ENCODE assay signal across 12 mouse cellular contexts in genomic region chr13:58124989-58125388, GRCm38 (mm10). TPM values are rescaled to one million over a fixed set of nuclear protein-coding genes. Genes with fewer than 3 reads are reported as not detected.
DNase-seq lines count a peak whose midpoint lies in the region; ATAC-seq and TF ChIP-seq lines count a peak whose summit lies in the region.
"Had no signal": no experiment of that assay in that cellular context is flagged by ENCODE, and none has a peak within 500 bp of the region (broad histone marks: within the 10 kb centered on the region; RNA-seq: fewer than 3 reads in every experiment).

No protein-coding gene starts in this region.

- no peak overlapping the region for H3K4me3 ChIP-seq in heart, embryonic 13.5 days
- H3K4me3 ChIP-seq in liver, embryonic 14.5 days (ENCODE audit: insufficient read depth in 1 of 2, low read depth in 2 of 2, low read length in 2 of 2), result no peak overlapping the region
- peak overlapping the region; percentile 99; the same call in 1 of the 2 replicates for H3K4me3 ChIP-seq in forebrain, embryonic 12.5 days (replicated peaks)
- 0 out of 2 replicates have a peak overlapping the region, but pooled peaks have one; percentile 3 for H3K4me3 ChIP-seq in midbrain, embryonic 14.5 days (replicated peaks; ENCODE audit: low read depth, low read length)
- H3K4me3 ChIP-seq: heart, adult 2 months had no signal

- no peak overlapping the region for H3K9ac ChIP-seq in heart, embryonic 13.5 days
- H3K9ac ChIP-seq in liver, embryonic 14.5 days (replicated peaks), result no peak overlapping the region
- H3K9ac ChIP-seq in forebrain, embryonic 12.5 days, result no peak overlapping the region; the same call in 1 of the 2 replicates
- H3K9ac ChIP-seq in midbrain, embryonic 14.5 days (replicated peaks; ENCODE audit: low read length), result no peak overlapping the region

- no peak for ATAC-seq in heart, embryonic 13.5 days (ENCODE audit: extremely low read depth, insufficient number of reproducible peaks, low FRiP score, low TSS enrichment)
- no peak for ATAC-seq in liver, embryonic 14.5 days (ENCODE audit: insufficient read depth)
- ATAC-seq in forebrain, embryonic 12.5 days (ENCODE audit: low FRiP score), result no peak
- no peak for ATAC-seq in midbrain, embryonic 14.5 days (ENCODE audit: low FRiP score, low TSS enrichment)
- ATAC-seq in erythroid progenitor cell, adult 5-6 weeks (replicated peaks; ENCODE audit: low FRiP score, poor library complexity, severe bottlenecking), result no peak

- DNase-seq in heart, postnatal 36 days, result no peak
- DNase-seq in liver, embryonic 14.5 days (ENCODE audit: low read depth in 3 of 3, low spot score in 3 of 3), result no peak
- no peak for DNase-seq in liver
- DNase-seq in midbrain, embryonic 14.5 days, result no peak
- DNase-seq in gastrocnemius, postnatal 25 days, result no peak
- DNase-seq: cerebellum, adult 9-11 months; heart, adult 2 months; right cerebral cortex, postnatal 14 days; thymus, postnatal 14 days had no signal

- H3K36me3 ChIP-seq in heart, embryonic 13.5 days, result peaks cover 15% of the 10 kb centered on the region
- peaks cover 9% of the 10 kb centered on the region for H3K36me3 ChIP-seq in liver, embryonic 14.5 days (replicated peaks; ENCODE audit: control insufficient read depth, insufficient read depth, low read depth)
- H3K36me3 ChIP-seq in forebrain, embryonic 12.5 days (replicated peaks), result peaks cover 8% of the 10 kb centered on the region
- H3K36me3 ChIP-seq in midbrain, embryonic 14.5 days (ENCODE audit: control insufficient read depth, insufficient read depth, low read length), result peaks cover 10% of the 10 kb centered on the region; the same call in 1 of the 2 replicates

- intact Hi-C loops in heart, postnatal 36 days (cut with DNase I), result loop anchor here (5.0 kb wide), 1 partner anchor 277 kb away; the partner anchor contains the start of genes Hnrnpk and Rmi1

- no peak overlapping the region for H3K27ac ChIP-seq in heart, embryonic 13.5 days (replicated peaks)
- H3K27ac ChIP-seq in liver, embryonic 14.5 days, result no peak overlapping the region
- no peak overlapping the region for H3K27ac ChIP-seq in forebrain, embryonic 12.5 days
- no peak overlapping the region for H3K27ac ChIP-seq in midbrain, embryonic 14.5 days (replicated peaks; ENCODE audit: low read depth, low read length)
- H3K27ac ChIP-seq: heart, adult 2 months had no signal

- H3K27me3 ChIP-seq in heart, embryonic 13.5 days (replicated peaks), result no peaks in the 10 kb centered on the region
- H3K27me3 ChIP-seq in liver, embryonic 14.5 days (ENCODE audit: control insufficient read depth, insufficient read depth, low read length), result no peaks in the 10 kb centered on the region
- no peaks in the 10 kb centered on the region for H3K27me3 ChIP-seq in forebrain, embryonic 12.5 days
- no peaks in the 10 kb centered on the region for H3K27me3 ChIP-seq in midbrain, embryonic 14.5 days (ENCODE audit: control insufficient read depth, insufficient read depth, low read length)

- WGBS in heart, embryonic 13.5 days, result 67% methylated on average over 2 of the region's 2 CpGs
- 47% methylated on average over 2 of the region's 2 CpGs for WGBS in liver, embryonic 14.5 days (ENCODE audit: insufficient replicate concordance)
- 76% methylated on average over 2 of the region's 2 CpGs for WGBS in forebrain, embryonic 12.5 days
- WGBS in midbrain, embryonic 14.5 days, result 61% methylated on average over 2 of the region's 2 CpGs

- no peaks in the 10 kb centered on the region for H3K9me3 ChIP-seq in heart, embryonic 13.5 days
- H3K9me3 ChIP-seq in liver, embryonic 14.5 days (ENCODE audit: control insufficient read depth, low read length), result no peaks in the 10 kb centered on the region
- H3K9me3 ChIP-seq in forebrain, embryonic 12.5 days, result no peaks in the 10 kb centered on the region
- no peaks in the 10 kb centered on the region for H3K9me3 ChIP-seq in midbrain, embryonic 14.5 days (ENCODE audit: control insufficient read depth, low read length)

- TF ChIP-seq EP300 in liver, embryonic 14.5 days (IDR thresholded peaks at IDR 0.05; ENCODE audit: low read depth), result no peak

- no peak for TF ChIP-seq CTCF in liver, embryonic 14.5 days (IDR thresholded peaks at IDR 0.05; ENCODE audit: low read depth)

- peak overlapping the region; percentile 88 for H3K4me2 ChIP-seq in heart, embryonic 13.5 days
- H3K4me2 ChIP-seq in liver, embryonic 14.5 days (ENCODE audit: low read depth), result peak overlapping the region; percentile 9; the same call in 1 of the 2 replicates
- H3K4me2 ChIP-seq in forebrain, embryonic 12.5 days, result peak overlapping the region; percentile 29
- peak overlapping the region; percentile 83 for H3K4me2 ChIP-seq in midbrain, embryonic 14.5 days (ENCODE audit: low read length)

- peaks cover 43% of the 10 kb centered on the region for H3K4me1 ChIP-seq in heart, embryonic 13.5 days
- peaks cover 11 to 21% of the 10 kb centered on the region in 2 experiments for H3K4me1 ChIP-seq in liver, embryonic 14.5 days (replicated peaks; ENCODE audit: control insufficient read depth in 2 of 2, insufficient read depth in 2 of 2, low read length in 1 of 2)
- peaks cover 34% of the 10 kb centered on the region for H3K4me1 ChIP-seq in forebrain, embryonic 12.5 days
- H3K4me1 ChIP-seq in midbrain, embryonic 14.5 days (ENCODE audit: control insufficient read depth, insufficient read depth, low read length), result peaks cover 23% of the 10 kb centered on the region

RNA-seq across cellular contexts. Expression of gene Hnrnpa0, which starts 3.4 kb away (rescaled TPM):
- 18.6 and 18.8 TPM in 2 replicates for polyA plus RNA-seq in heart, embryonic 13.5 days (2015; fragmentation: Nextera tagmentation; extraction: Ambion mirVana)
- total RNA-seq in heart, postnatal 36 days (2021), result 10 to 100 TPM; 62.0 to 76.3 TPM
- polyA plus RNA-seq in liver, embryonic 14.5 days (2012; rRNA removed), result 44.1 and 62.9 TPM in 2 replicates
- polyA plus RNA-seq in liver, embryonic 14.5 days (2014; fragmentation: Nextera tagmentation; extraction: Ambion mirVana), result 9.7 and 10.5 TPM in 2 replicates
- polyA plus RNA-seq in forebrain, embryonic 12.5 days (2016; fragmentation: Nextera tagmentation; extraction: Ambion mirVana), result 69.5 and 75.3 TPM in 2 replicates
- polyA plus RNA-seq in midbrain, embryonic 14.5 days (2014; fragmentation: Nextera tagmentation; extraction: Ambion mirVana), result 72.5 and 93.5 TPM in 2 replicates
- 32.4 and 38.1 TPM in 2 replicates for total RNA-seq in erythroid progenitor cell, adult 5-6 weeks (2015; ENCODE audit: low replicate concordance)
- 21.2 and 38.1 TPM in 2 replicates for total RNA-seq in erythroid progenitor cell, adult 5-6 weeks (2017; ENCODE audit: low replicate concordance)
- total RNA-seq in gastrocnemius, postnatal 25 days (2021), result 10 to 100 TPM; 34.6 to 38.6 TPM

RNA-seq across cellular contexts. Expression of gene Klhl3, which starts 11.6 kb away (rescaled TPM):
- polyA plus RNA-seq in heart, embryonic 13.5 days (2015; fragmentation: Nextera tagmentation; extraction: Ambion mirVana), result 4.6 and 5.5 TPM in 2 replicates
- total RNA-seq in heart, postnatal 36 days (2021), result 1 to 10 TPM; 1.7 to 2.5 TPM
- 0.42 and 0.44 TPM in 2 replicates for polyA plus RNA-seq in liver, embryonic 14.5 days (2012; rRNA removed)
- 0.51 and 0.63 TPM in 2 replicates for polyA plus RNA-seq in liver, embryonic 14.5 days (2014; fragmentation: Nextera tagmentation; extraction: Ambion mirVana)
- 3.9 and 4.3 TPM in 2 replicates for polyA plus RNA-seq in forebrain, embryonic 12.5 days (2016; fragmentation: Nextera tagmentation; extraction: Ambion mirVana)
- polyA plus RNA-seq in midbrain, embryonic 14.5 days (2014; fragmentation: Nextera tagmentation; extraction: Ambion mirVana), result 10.0 and 10.1 TPM in 2 replicates
- total RNA-seq in erythroid progenitor cell, adult 5-6 weeks (2015; ENCODE audit: low replicate concordance), result 0.36 and 0.84 TPM in 2 replicates
- total RNA-seq in erythroid progenitor cell, adult 5-6 weeks (2017; ENCODE audit: low replicate concordance), result not detected in 2 replicates
- total RNA-seq in gastrocnemius, postnatal 25 days (2021), result under 1 TPM; 0.41 to 0.88 TPM

RNA-seq across cellular contexts. Expression of gene Idnk, which starts 32.5 kb away (rescaled TPM):
- 26.0 and 28.7 TPM in 2 replicates for polyA plus RNA-seq in heart, embryonic 13.5 days (2015; fragmentation: Nextera tagmentation; extraction: Ambion mirVana)
- total RNA-seq in heart, postnatal 36 days (2021), result 10 to 100 TPM; 25.0 to 26.6 TPM
- polyA plus RNA-seq in liver, embryonic 14.5 days (2012; rRNA removed), result 5.8 and 6.9 TPM in 2 replicates
- polyA plus RNA-seq in liver, embryonic 14.5 days (2014; fragmentation: Nextera tagmentation; extraction: Ambion mirVana), result 17.7 and 18.3 TPM in 2 replicates
- polyA plus RNA-seq in forebrain, embryonic 12.5 days (2016; fragmentation: Nextera tagmentation; extraction: Ambion mirVana), result 54.7 and 59.5 TPM in 2 replicates
- polyA plus RNA-seq in midbrain, embryonic 14.5 days (2014; fragmentation: Nextera tagmentation; extraction: Ambion mirVana), result 59.7 TPM in 2 replicates
- total RNA-seq in erythroid progenitor cell, adult 5-6 weeks (2015; ENCODE audit: low replicate concordance), result 20.5 and 37.8 TPM in 2 replicates
- total RNA-seq in erythroid progenitor cell, adult 5-6 weeks (2017; ENCODE audit: low replicate concordance), result 13.5 and 18.4 TPM in 2 replicates
- 10 to 100 TPM in 1 of 2 experiments, 1 to 10 TPM in 1; 9.3 to 12.2 TPM for total RNA-seq in gastrocnemius, postnatal 25 days (2021)

Comparison
In these comparisons a context has a peak if more than half of its experiments do, and no peak if none do; other contexts are left out.
1. H3K4me2 ChIP-seq: peak in every context shown above with its lines; median percentile 88 in heart, embryonic 13.5 days; 83 in midbrain, embryonic 14.5 days; 29 in forebrain, embryonic 12.5 days; 9 in liver, embryonic 14.5 days.
2. H3K4me3 ChIP-seq: peak in forebrain, embryonic 12.5 days (single experiment) and midbrain, embryonic 14.5 days (single experiment); none in heart, embryonic 13.5 days (single experiment) and liver, embryonic 14.5 days (0 of 2).